ENCODE assay signal across 8 mouse cellular contexts in genomic region chr3:107035521-107036457, GRCm38 (mm10). TPM values are rescaled to one million over a fixed set of nuclear protein-coding genes. Genes with fewer than 3 reads are reported as not detected.
DNase-seq lines count a peak whose midpoint lies in the region; ATAC-seq and TF ChIP-seq lines count a peak whose summit lies in the region.

Gene Kcna3, plus strand, starts transcription at chr3:107036169.

- H3K36me3 ChIP-seq in limb, embryonic 11.5 days (ENCODE audit: control insufficient read depth, insufficient read depth, low read length) = no peaks in the 10 kb centered on the region
- H3K36me3 ChIP-seq in midbrain, embryonic 12.5 days = no peaks in the 10 kb centered on the region
- H3K36me3 ChIP-seq in small intestine, adult 2 months (ENCODE audit: control insufficient read depth, insufficient read depth, low read length) = no peaks in the 10 kb centered on the region

- peak within 1 kb of the TSS; percentile 60 for H3K4me3 ChIP-seq in limb, embryonic 11.5 days (ENCODE audit: low read depth, low read length)
- H3K4me3 ChIP-seq in midbrain, embryonic 12.5 days = peak within 1 kb of the TSS; percentile 79
- peak within 1 kb of the TSS; percentile 72 for H3K4me3 ChIP-seq in small intestine, adult 2 months (ENCODE audit: low read depth, low read length)

- peak within 1 kb of the TSS; percentile 92 for H3K9ac ChIP-seq in limb, embryonic 11.5 days (ENCODE audit: low read length)
- H3K9ac ChIP-seq in midbrain, embryonic 12.5 days (replicated peaks) = peak within 1 kb of the TSS; percentile 86

- peaks cover 6% of the 10 kb centered on the region; the same call in 1 of the 2 replicates for H3K27me3 ChIP-seq in limb, embryonic 11.5 days (ENCODE audit: control insufficient read depth, insufficient read depth, low read length)
- H3K27me3 ChIP-seq in midbrain, embryonic 12.5 days = peaks cover 12% of the 10 kb centered on the region
- H3K27me3 ChIP-seq in small intestine, adult 2 months (ENCODE audit: control insufficient read depth, insufficient read depth, low read length) = peaks cover 14% of the 10 kb centered on the region

- no peaks in the 10 kb centered on the region for H3K9me3 ChIP-seq in limb, embryonic 11.5 days (ENCODE audit: control insufficient read depth, low read length)
- no peaks in the 10 kb centered on the region for H3K9me3 ChIP-seq in midbrain, embryonic 12.5 days

- intact Hi-C loops in gastrocnemius, postnatal 14 days (cut with DNase I; ENCODE audit: low total_unique reads) = no loop called here

- ATAC-seq in common myeloid progenitor, adult 5-6 weeks (replicated peaks; ENCODE audit: low read depth, poor library complexity, severe bottlenecking) = peak; percentile 36; the same call in 1 of the 2 replicates
- ATAC-seq in inflammation-experienced regulatory T-cells, adult 6 months = peak; percentile 42
- ATAC-seq in limb, embryonic 11.5 days (ENCODE audit: insufficient number of reproducible peaks, low FRiP score, low TSS enrichment, low read depth) = peak; percentile 96
- ATAC-seq in midbrain, embryonic 12.5 days (ENCODE audit: low FRiP score, low read depth) = peak; percentile 95

- peak; percentile 55 to 71 for DNase-seq in adrenal gland, adult 18-20 months (ENCODE audit: low spot score in 2 of 2)
- DNase-seq in gastrocnemius, postnatal 14 days = peak; percentile 70
- peak; percentile 93 for DNase-seq in limb, embryonic 11.5 days (ENCODE audit: low spot score)
- no peak for DNase-seq in MN1 (ENCODE audit: low spot score)

- H3K4me2 ChIP-seq in limb, embryonic 11.5 days (ENCODE audit: low read depth, severe bottlenecking) = peak within 1 kb of the TSS; percentile 93
- peak within 1 kb of the TSS; percentile 88 for H3K4me2 ChIP-seq in midbrain, embryonic 12.5 days (replicated peaks)

- peak within 1 kb of the TSS; percentile 59; the same call in 1 of the 2 replicates for H3K27ac ChIP-seq in limb, embryonic 11.5 days (replicated peaks; ENCODE audit: low read depth, low read length)
- peak within 1 kb of the TSS; percentile 79 for H3K27ac ChIP-seq in midbrain, embryonic 12.5 days (replicated peaks)
- H3K27ac ChIP-seq in small intestine, adult 2 months (ENCODE audit: insufficient read depth, low read depth, low read length) = peak within 1 kb of the TSS; percentile 45

- WGBS in limb, embryonic 11.5 days = under 1% methylated on average over 55 of the region's 80 CpGs
- WGBS in midbrain, embryonic 12.5 days = under 1% methylated on average over 46 of the region's 80 CpGs
- 2% methylated on average over 64 of the region's 80 CpGs for WGBS in small intestine, adult 2 months

- no peaks in the 10 kb centered on the region for H3K4me1 ChIP-seq in limb, embryonic 11.5 days (ENCODE audit: control insufficient read depth, insufficient read depth, low read length)
- peaks cover 50% of the 10 kb centered on the region for H3K4me1 ChIP-seq in midbrain, embryonic 12.5 days
- H3K4me1 ChIP-seq in small intestine, adult 2 months (ENCODE audit: control insufficient read depth, insufficient read depth, insufficient read length, low read length) = peaks cover 4% of the 10 kb centered on the region; the same call in 1 of the 2 replicates

- no peak for TF ChIP-seq CTCF in small intestine, adult 2 months (IDR thresholded peaks at IDR 0.05; ENCODE audit: extremely low read depth, insufficient read length, insufficient replicate concordance, low read depth, low read length)

- no peak for TF ChIP-seq POLR2A in small intestine, adult 2 months (IDR thresholded peaks at IDR 0.05; ENCODE audit: low read depth, low read length)

RNA-seq across cellular contexts. Expression of gene Kcna3, which starts in this region (rescaled TPM):
- total RNA-seq in adrenal gland, adult 18-20 months (2021) = 1 to 10 TPM in 1 of 2 experiments, under 1 TPM in 1; 0.83 to 1.3 TPM
- 15.5 and 20.9 TPM in 2 replicates for total RNA-seq in common myeloid progenitor, adult 5-6 weeks (2017)
- under 1 TPM in 1 of 2 experiments, not detected in 1; 0.20 TPM for total RNA-seq in gastrocnemius, postnatal 14 days (2021)
- 10 to 100 TPM in 2 of 3 experiments, 1 to 10 TPM in 1; 9.4 to 18.5 (median 14.0) TPM for polyA plus RNA-seq in inflammation-experienced regulatory T-cells, adult 6 months (2017; shearing (Covaris generic))
- 2.2 TPM in 2 replicates for polyA plus RNA-seq in limb, embryonic 11.5 days (2014; fragmentation: Nextera tagmentation; extraction: Ambion mirVana)
- 8.9 and 10.1 TPM in 2 replicates for polyA plus RNA-seq in midbrain, embryonic 12.5 days (2016; fragmentation: Nextera tagmentation; extraction: Ambion mirVana)
- polyA plus RNA-seq in small intestine, adult 2 months (2012; rRNA removed) = 2.5 and 3.9 TPM in 2 replicates

Comparison
In these comparisons a context has a peak if more than half of its experiments do, and no peak if none do; other contexts are left out.
1. Peak in DNase-seq in gastrocnemius, postnatal 14 days; RNA of the gene not detected or under 1 TPM.
2. ATAC-seq: peak in every context shown above with its lines; median percentile 96 in limb, embryonic 11.5 days; 95 in midbrain, embryonic 12.5 days; 42 in inflammation-experienced regulatory T-cells, adult 6 months; 36 in common myeloid progenitor, adult 5-6 weeks.